ENCODE assay signal across 18 mouse cellular contexts in the genomic region with DNA sequence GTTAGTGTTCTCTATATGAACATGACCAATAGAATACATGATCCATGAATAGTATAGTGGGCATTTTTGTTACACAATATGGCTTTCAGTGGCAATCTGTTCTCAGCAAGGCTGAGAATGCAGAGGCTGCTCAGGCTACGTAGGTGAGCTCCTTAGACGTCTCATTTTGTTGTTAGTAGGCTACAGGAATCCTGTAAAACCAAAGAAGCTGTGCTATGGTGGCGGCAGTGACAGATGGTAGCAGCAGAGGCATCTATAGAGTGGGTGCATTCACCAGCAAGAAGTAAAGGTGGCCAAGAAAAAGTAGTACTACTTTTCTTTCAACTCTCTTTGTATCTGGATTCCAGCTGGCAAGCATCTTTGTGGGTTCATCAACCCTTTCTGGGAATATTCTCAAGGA.
"Had no signal": no experiment of that assay in that cellular context is flagged by ENCODE, and none has a peak within 500 bp of the region (broad histone marks: within the 10 kb centered on the region; RNA-seq: fewer than 3 reads in every experiment).

No protein-coding gene starts in this region.

- ATAC-seq: intestine, embryonic 15.5 days; liver, postnatal 0 days; midbrain, embryonic 16.5 days had no signal

- DNase-seq: kidney, adult 18-20 months; kidney, postnatal 10 days; kidney, postnatal 4 days; liver, embryonic 13.5 days; liver, postnatal 0 days; lung, postnatal 14 days; retina, postnatal 1 day; thymus, adult 18-20 months; thymus, postnatal 14 days had no signal

- H3K27ac ChIP-seq: intestine, embryonic 15.5 days; left cerebral cortex, adult 2 months; limb, embryonic 15.5 days; liver, embryonic 13.5 days; lung, embryonic 15.5 days; macrophage; neural tube, embryonic 13.5 days; stomach, postnatal 0 days had no signal

- H3K4me3 ChIP-seq: intestine, embryonic 15.5 days; left cerebral cortex, adult 2 months; limb, embryonic 15.5 days; liver, embryonic 13.5 days; lung, embryonic 15.5 days; megakaryocyte, embryonic 14.5 days; neural tube, embryonic 13.5 days had no signal
